ENCODE assay signal across 10 mouse cellular contexts in genomic region chr11:103346236-103346635, GRCm38 (mm10). TPM values are rescaled to one million over a fixed set of nuclear protein-coding genes. Genes with fewer than 3 reads are reported as not detected.
DNase-seq lines count a peak whose midpoint lies in the region; ATAC-seq lines count a peak whose summit lies in the region.
"Had no signal": no experiment of that assay in that cellular context is flagged by ENCODE, and none has a peak within 500 bp of the region (broad histone marks: within the 10 kb centered on the region; RNA-seq: fewer than 3 reads in every experiment).

No protein-coding gene starts in this region.

- no peak overlapping the region for H3K9ac ChIP-seq in kidney, embryonic 14.5 days (ENCODE audit: low read depth, low read length)
- H3K9ac ChIP-seq in intestine, embryonic 15.5 days = no peak overlapping the region
- no peak overlapping the region for H3K9ac ChIP-seq in stomach, embryonic 15.5 days

- H3K9me3 ChIP-seq in kidney, embryonic 14.5 days (ENCODE audit: control insufficient read depth, low read length) = no peaks in the 10 kb centered on the region
- H3K9me3 ChIP-seq in intestine, embryonic 15.5 days = no peaks in the 10 kb centered on the region
- H3K9me3 ChIP-seq in stomach, embryonic 15.5 days = no peaks in the 10 kb centered on the region
- H3K9me3 ChIP-seq: midbrain, embryonic 10.5 days had no signal

- DNase-seq in kidney, postnatal 10 days = no peak
- peak; percentile 28 for DNase-seq in lung, postnatal 36 days
- no peak for DNase-seq in lung, postnatal 10 days
- no peak for DNase-seq in spleen, adult 18-20 months
- DNase-seq in cerebellum, adult 11-12 months = no peak
- DNase-seq: retina, postnatal 1 day had no signal

- no peak for ATAC-seq in kidney, embryonic 14.5 days (ENCODE audit: low FRiP score, low TSS enrichment)
- peak; percentile 66 for ATAC-seq in intestine, embryonic 15.5 days
- ATAC-seq in stomach, embryonic 15.5 days (ENCODE audit: insufficient read depth, low FRiP score, low read depth) = peak; percentile 50

- peak overlapping the region; percentile 48; the same call in 1 of the 2 replicates for H3K27ac ChIP-seq in kidney, embryonic 14.5 days (ENCODE audit: low read depth, low read length)
- peak overlapping the region; percentile 79 for H3K27ac ChIP-seq in intestine, embryonic 15.5 days
- peak overlapping the region; percentile 90 for H3K27ac ChIP-seq in stomach, embryonic 15.5 days

- no peaks in the 10 kb centered on the region for H3K27me3 ChIP-seq in kidney, embryonic 14.5 days (ENCODE audit: control insufficient read depth, insufficient read depth, low read length)
- H3K27me3 ChIP-seq in intestine, embryonic 15.5 days (replicated peaks) = no peaks in the 10 kb centered on the region
- H3K27me3 ChIP-seq in stomach, embryonic 15.5 days (replicated peaks) = no peaks in the 10 kb centered on the region

- WGBS in kidney, embryonic 14.5 days = 73% methylated on average over 7 of the region's 7 CpGs
- WGBS in intestine, embryonic 15.5 days = 34% methylated on average over 7 of the region's 7 CpGs
- WGBS in stomach, embryonic 15.5 days = 49% methylated on average over 7 of the region's 7 CpGs

- peaks cover 14% of the 10 kb centered on the region; the same call in 1 of the 2 replicates for H3K4me1 ChIP-seq in kidney, embryonic 14.5 days (ENCODE audit: control insufficient read depth, insufficient read depth, low read length)
- peaks cover 21% of the 10 kb centered on the region for H3K4me1 ChIP-seq in intestine, embryonic 15.5 days (replicated peaks)
- peaks cover 17% of the 10 kb centered on the region for H3K4me1 ChIP-seq in stomach, embryonic 15.5 days

- H3K4me2 ChIP-seq in kidney, embryonic 14.5 days (replicated peaks; ENCODE audit: low read depth, low read length) = no peak overlapping the region
- peak overlapping the region; percentile 34 for H3K4me2 ChIP-seq in intestine, embryonic 15.5 days (replicated peaks)
- H3K4me2 ChIP-seq in stomach, embryonic 15.5 days = peak overlapping the region; percentile 33

- H3K4me3 ChIP-seq in kidney, embryonic 14.5 days (ENCODE audit: low read length) = no peak overlapping the region
- H3K4me3 ChIP-seq in intestine, embryonic 15.5 days (replicated peaks) = no peak overlapping the region
- no peak overlapping the region for H3K4me3 ChIP-seq in stomach, embryonic 15.5 days (replicated peaks)
- H3K4me3 ChIP-seq: midbrain, embryonic 10.5 days had no signal

- no peaks in the 10 kb centered on the region for H3K36me3 ChIP-seq in kidney, embryonic 14.5 days (ENCODE audit: control insufficient read depth, insufficient read depth, low read length)
- H3K36me3 ChIP-seq in intestine, embryonic 15.5 days = no peaks in the 10 kb centered on the region
- H3K36me3 ChIP-seq in stomach, embryonic 15.5 days = no peaks in the 10 kb centered on the region
- H3K36me3 ChIP-seq: midbrain, embryonic 10.5 days had no signal

RNA-seq across cellular contexts. Expression of gene Arhgap27, which starts 17.3 kb away (rescaled TPM):
- 11.7 and 15.6 TPM in 2 replicates for polyA plus RNA-seq in kidney, embryonic 14.5 days (2014; fragmentation: Nextera tagmentation; extraction: Ambion mirVana)
- polyA plus RNA-seq in intestine, embryonic 15.5 days (2015; fragmentation: Nextera tagmentation; extraction: Ambion mirVana) = 33.0 and 36.2 TPM in 2 replicates
- polyA plus RNA-seq in stomach, embryonic 15.5 days (2015; fragmentation: Nextera tagmentation; extraction: Ambion mirVana) = 21.2 and 21.5 TPM in 2 replicates
